Mouse (Mus musculus) neural tube, embryonic 10.5 days (tissue): ENCODE results near the gene Alcam.

Source experiments
- DNase-seq: peaks from one replicate; pipeline ENCODE4 v3.0.0-alpha.2; 2017; ENCODE audit warnings: low spot score; ENCODE audit errors: extremely low spot score

Gene Alcam

DNA sequence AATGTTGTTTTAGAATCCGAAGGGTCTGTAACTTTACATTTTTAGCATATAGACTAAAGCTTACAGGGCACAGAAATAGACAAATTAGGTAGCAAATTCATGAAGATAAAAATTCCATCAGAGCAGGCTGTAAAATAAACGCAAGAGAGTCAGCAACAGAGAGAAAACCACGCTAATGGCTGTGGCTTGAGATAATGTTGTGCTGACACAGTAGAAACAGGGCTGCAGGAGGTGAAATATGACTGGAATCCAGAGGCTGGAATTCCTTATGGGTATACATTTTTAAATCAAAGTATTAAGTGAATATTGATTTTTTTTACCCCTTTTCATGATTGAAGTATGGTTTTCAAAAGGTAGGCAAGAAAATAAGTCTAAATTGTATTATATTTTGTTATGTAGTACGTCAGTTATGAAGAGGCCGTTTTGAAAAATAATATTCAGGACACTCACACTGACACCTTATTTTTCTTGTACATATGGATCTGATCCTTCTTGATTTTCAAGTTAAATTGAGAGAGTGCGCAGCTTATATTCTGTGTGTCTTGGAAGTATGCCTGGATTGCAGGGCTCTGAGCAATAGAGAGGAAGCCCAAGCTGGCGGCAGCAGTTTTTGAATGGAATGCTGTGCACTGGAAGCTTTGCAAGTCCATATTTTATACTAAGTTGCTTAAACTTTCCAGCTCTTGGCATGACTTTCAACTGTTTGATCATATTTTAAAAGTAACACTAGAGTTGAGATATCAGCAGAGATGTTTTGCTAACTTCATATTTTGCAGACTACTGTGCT lies 74.9 kb downstream of the Alcam start:
- DNase-seq = no peak

GRCm38 (mm10) chr16:52376827-52377226 lies 77.0 kb downstream of the Alcam start:
- DNase-seq = no peak

DNA sequence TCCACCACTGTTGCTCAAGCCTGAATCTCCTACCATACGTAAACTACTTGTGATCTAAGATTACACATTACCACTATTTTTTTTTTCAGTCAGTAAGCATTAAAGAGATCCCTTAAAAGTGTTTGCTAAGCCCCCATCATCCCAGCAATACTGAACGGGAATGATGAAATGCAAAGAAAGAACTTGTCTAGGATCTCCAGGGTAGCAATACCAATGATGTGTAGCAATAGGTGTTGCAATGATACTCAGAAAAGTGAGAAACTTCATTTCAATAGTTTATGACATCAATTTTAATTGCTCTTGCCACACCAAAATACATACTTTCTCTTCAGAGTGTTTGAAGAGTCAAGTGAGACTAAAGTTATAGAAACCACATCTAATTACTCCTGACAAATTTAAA lies 81.9 kb downstream of the Alcam start:
- DNase-seq = no peak

DNA sequence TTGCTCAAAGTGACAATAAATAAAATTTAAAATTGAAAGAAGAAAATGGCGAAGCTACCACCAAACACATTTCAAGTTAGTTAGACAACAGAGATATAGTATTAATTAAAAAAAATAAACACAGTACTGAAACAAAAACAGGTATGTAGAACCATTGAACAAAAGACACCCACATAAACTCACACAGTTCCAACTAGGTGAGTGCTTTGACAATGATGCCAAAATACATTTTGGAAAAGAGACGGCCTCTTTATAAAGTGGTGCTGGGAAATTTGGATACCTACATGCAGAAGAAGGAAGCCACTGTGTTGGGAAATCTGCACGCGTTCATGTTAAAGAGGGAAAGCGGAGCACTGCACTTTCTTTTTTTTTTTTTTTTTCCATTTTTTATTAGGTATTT lies 85.4 kb downstream of the Alcam start:
- DNase-seq = no peak

DNA sequence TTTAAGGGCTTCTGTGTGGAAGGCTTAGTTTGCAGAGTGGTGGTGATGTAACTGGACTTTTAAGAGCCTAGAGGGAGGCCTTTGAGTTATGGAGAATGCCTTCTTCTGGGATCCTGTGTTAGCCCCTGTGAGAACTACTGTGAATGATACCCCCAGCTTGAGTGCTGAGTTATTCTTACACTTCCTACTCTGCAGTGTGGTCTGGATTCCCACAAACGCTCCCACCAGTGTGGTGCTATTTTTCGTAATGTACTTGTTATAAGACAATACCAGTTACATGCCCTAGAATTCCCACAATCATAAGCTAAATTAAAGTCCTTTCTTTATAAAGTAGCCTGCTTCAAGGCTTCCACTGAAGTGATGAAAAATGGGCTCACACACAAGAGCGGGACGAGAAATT lies 87.0 kb downstream of the Alcam start:
- no peak for DNase-seq

DNA sequence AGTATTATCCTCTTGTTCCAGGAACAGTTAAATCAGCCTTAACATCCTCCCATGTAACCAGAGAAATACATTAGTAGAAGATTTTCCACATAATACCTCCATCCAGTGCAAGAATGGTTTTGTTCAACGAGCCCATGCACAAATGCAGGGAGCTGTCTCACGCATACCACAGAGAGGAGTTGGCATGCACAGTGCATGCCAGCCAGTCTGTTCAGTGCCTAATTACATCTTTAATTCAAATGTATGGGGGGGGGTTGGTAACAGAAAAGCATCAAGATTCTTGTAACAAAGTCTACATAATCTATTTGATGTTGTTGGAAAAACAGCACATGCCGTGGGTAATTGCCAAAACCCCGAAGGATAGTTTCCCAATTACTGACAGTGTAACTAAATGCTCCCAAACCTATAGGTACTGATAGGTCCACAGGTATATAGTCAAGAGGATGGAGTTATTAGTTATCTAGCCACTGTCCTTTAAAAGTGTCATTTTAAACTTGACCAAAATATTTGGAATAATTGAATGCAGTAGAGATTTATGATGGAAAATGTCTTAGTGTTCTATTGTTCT lies 89.8 kb downstream of the Alcam start:
- no peak for DNase-seq

DNA sequence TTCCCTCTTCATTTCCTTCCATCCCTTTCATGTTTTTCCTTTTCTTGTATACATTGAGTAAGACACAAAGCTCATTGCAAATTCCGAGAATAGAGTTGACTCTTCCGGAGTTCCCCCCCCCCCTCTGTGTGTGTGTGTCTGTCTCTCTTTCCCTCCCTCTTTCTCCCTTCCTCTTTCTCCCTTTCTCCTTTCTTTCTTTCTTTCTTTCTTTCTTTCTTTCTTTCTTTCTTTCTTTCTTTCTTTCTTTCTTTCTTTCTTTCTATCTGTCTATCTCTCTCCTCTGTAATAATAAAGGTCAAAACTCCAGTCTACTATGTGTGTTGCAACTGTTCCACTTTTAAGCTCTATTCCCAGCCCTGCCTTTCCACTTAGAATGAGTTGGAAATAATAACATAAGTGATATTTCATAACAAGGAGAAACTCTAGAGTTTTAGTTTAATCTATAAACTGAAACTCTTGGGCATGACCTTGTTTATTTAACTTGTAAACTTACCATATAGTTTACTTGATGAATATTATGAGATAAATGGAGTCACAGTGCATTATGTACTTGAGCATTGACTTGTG lies 110.3 kb downstream of the Alcam start:
- no peak for DNase-seq

GRCm38 (mm10) chr16:52342694-52343466 lies 111.0 kb downstream of the Alcam start:
- DNase-seq = no peak

GRCm38 (mm10) chr16:52334084-52334483 lies 119.8 kb downstream of the Alcam start:
- no peak for DNase-seq

- no peak for DNase-seq
Measured at GRCm38 (mm10) chr16:52333631-52334030, 120.2 kb downstream of the Alcam start.

GRCm38 (mm10) chr16:52331341-52331830 lies 122.5 kb downstream of the Alcam start:
- no peak for DNase-seq

DNA sequence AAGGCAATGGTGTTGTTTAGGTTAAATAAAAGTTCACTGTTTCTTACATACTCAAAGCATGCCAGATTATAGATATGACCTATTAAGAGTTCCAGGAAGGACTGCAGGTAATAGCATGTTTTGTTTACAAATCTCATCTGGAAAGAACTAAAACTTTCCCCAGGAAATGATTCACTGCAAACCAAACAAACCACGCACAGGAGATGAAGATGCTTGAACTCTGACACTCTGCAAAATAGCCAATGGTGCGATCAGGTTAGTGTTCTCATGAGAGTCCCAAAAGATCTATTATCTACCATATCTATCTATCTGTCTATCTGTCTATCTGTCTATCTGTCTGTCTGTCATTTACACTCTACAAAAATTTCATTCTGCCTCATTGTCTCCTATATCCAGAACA lies 124.5 kb downstream of the Alcam start:
- DNase-seq = no peak

GRCm38 (mm10) chr16:52319229-52319628 lies 134.6 kb downstream of the Alcam start:
- DNase-seq = no peak

GRCm38 (mm10) chr16:52311073-52311472 lies 142.8 kb downstream of the Alcam start:
- peak; percentile 59 for DNase-seq

- no peak for DNase-seq
Measured at GRCm38 (mm10) chr16:52307016-52307415, 146.9 kb downstream of the Alcam start.

DNA sequence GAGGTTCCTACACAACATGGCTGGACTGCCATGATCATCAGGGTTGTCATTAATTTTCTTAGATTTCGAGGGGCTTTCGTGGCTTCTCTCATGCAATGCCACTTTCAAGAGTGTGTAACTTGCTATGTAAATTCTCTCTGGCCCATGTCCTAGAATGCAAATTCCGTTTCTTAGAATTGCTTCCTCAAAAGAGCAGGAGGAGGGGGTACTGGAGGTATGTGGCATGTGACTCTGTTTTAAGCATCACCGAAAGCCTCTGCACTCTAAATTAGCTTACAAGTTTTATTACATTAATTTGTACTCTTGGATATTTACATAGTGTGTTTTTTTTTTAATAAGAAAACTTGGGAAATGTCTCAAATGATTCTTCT lies 150.4 kb downstream of the Alcam start:
- DNase-seq = no peak

DNA sequence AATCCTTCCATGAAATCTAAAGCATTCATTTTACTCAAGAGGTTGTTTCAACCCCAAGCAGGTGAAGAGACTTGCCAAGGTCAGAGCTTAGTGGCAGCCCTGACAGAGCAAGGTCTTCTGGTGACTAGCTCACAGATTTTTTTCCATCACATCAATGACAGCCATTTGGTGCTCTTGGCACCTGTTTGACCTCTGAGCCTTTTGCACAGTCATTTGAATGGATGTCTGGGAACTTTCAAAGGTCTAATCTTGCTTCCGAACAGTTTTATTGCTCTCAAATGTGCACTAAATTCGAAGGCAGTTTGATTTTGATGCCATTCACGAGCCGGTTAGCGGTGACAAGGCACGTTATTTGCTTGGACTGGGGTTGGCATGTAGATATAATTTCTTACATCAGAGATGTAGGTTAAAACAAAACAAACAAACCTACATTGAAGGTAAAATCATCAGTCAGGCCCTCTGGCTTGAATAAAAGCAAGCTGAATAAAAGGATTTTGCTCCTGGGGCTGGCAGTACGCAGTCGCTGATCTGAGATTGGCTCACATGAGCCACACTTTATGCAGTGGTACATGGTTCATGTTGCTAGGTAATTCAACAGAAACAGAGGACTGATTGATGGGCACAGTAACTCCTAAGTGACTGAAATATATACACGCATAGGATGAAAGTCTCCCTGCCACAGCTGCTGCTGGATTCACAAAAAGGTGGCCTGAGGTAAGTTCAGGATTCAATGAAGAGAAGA lies 150.9 kb downstream of the Alcam start:
- no peak for DNase-seq

DNA sequence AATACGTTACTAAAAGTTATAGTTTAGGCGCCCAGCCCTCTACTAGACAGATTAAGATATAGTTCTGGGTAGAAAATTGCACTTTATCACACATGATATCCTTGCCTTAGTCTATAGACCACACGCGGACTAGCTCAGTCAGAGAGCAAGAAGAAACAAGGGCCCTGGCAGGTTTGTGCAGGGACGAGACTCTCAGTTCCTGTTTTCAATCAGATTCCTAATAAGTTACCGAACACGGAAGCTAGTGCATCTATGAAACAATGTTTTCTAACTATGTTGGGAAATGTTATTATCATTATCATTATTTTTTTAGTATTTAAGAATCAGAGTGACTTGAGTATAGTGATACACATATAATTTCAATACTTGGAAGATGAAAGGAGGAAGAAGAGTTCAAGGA lies 152.1 kb downstream of the Alcam start:
- no peak for DNase-seq

- no peak for DNase-seq
Measured at GRCm38 (mm10) chr16:52296376-52296775, 157.5 kb downstream of the Alcam start.

DNA sequence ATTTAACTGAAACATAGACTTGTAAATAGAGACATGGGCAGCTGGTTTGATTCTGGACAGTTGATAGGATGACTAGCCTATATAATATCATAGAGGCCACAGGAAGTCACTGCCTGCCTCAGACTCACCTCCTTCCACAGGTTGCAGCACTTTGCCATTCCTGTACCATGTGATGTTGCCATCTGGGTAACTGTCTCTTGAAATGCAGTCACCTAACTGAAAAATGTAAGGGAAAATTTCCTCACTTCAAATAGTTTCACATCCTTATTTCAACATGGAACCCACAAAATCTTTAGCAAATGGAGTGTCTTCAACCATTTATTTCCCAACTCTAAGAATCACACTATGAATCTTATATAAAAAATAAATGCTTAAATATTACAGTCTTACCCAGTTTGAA lies 158.3 kb downstream of the Alcam start:
- no peak for DNase-seq

- DNase-seq = no peak
Measured at GRCm38 (mm10) chr16:52292440-52293048, 161.3 kb downstream of the Alcam start.
